Mouse (Mus musculus) cerebellum, adult 11-12 months (tissue): ENCODE results near the gene Ccdc155.
A peak's percentile ranks its signal among the peaks of the same experiment; 100 is the strongest.

Experiments
- DNase-seq: peaks from one replicate; pipeline ENCODE4 v3.0.0; 2022

The Ccdc155 gene

DNA sequence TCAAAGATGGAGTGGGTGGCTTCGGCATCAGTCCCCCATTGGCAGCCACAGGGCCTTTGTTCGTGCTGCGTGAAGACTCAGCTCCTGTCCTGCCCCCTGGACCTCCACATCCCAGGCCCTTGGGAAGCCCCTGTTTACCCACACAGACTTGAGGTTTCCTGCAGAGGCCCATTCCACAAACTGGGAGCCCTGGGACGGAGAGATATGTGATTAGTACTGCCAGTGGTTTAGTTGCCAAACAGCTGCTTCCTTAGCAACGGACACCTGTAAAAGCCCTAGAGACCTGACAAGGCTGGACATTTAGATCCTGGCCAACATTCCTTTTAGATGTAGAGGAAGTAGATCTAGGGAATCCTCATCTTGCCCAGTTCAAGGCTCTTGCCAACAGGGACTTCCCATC lies 62.8 kb downstream of the Ccdc155 start:
- peak; percentile 9 for DNase-seq

DNA sequence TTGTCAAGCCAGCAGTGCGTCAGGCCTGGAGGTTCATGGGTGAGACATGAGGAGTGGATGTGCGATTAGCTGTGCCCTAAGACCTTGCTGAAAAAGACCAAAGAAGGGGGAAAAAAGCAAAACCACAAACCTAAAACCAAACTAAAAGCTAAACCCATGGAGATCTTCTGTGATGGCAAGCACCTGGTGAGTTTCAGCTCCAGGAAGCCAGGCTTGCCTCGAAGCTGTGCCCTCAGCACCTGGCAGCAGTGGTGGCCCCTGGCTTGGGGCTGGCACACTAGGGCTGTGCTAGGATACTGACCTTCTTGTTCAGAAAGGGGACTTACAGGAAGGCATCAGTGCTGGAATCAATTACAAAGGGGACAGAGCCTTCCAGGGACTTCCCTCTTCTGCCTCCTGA lies 63.4 kb downstream of the Ccdc155 start:
- no peak for DNase-seq

DNA sequence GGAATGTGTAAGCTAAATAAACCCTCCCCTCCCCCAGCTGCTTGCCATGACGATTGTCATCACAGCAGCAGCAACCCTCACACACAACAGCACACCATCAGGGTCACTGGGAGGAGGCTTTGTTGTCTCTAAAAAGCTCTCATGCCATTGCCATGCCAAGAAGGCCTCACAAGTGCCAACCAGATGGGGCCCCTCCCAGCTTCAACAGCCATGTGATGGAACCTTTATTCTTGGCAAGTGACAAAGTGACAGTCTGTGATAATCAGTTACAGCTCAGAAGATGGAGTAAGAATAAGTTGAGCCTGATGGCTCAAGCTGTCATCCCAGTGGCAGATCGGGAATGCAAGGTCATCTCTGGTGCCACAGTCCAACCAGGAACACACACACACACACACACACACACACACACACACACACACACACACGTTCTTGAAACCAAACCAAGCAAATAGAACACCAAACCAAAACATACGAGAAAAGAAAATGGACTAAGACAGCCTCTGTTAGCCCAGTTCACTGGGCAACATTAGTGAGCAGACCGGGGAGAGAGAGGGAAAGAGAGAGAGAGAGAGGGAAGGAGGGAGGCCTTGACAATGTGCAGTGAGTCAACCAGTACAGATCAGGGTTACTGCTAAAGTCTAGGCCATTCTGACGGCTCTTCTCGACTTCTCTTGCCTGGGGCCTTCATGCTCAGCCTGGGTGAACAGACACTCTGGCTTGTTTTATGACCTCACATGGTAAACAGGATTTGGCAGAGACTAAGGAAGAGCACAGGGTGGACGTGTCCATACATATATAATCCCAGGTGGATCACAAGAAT lies 64.6 kb downstream of the Ccdc155 start:
- no peak for DNase-seq

DNA sequence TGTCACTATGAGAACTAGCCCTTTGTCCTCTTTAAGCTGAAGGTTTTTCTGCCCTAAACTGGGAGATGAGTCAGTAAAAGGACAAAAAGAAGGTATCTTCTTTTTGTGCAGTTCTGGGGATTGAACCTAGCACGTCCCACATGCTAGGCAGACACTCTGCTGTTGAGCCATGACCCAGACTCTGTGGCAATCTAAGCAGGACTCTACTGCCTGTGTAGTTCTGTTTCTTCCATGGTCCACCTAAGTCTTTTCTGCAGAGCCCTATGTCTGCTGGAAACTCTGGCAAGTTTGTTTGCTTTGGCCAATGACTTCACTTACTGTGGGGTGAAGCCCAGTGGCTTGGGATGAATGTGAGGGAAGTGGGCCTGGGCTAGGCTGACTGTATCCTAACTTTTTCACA lies 66.3 kb downstream of the Ccdc155 start:
- no peak for DNase-seq

DNA sequence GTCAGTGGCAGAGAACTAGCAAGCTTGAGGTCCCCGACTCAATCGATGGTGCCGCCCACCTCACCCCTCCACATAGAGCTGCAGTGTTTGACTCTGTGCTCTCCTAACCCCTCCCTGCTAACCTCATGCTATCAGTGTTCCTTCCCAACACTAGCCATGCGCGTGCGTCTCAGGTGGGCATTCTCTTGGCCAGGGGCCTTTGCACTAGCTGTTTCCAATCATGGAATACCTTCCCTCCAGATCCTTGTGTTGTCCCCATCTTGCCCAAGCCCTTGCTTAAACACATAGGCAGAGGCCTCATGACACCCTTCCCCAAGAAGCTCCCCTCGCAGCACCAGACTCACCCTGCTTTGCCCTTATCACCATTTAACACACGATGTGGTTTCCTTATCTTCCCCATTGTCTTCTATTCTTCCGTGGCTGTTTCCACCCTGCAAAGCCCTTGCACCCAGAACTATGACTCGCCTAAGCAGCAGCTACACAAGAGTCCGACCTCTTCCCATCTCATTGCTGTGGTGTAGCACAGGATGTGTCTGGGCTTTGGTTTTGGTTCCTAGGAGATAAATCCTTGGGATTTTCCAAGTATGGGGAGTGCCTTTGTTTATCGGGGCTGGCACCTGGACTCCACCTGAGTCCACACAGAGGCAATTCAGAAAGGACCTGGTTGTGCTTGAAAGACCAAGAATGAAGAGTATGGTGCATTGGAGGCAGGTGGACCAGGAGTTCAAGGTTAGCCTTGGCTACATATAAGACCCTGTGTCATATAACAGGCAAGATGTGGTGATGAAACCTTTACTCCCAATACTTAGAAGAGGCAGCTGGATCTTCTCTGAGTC lies 67.3 kb downstream of the Ccdc155 start:
- DNase-seq = peak; percentile 32

DNA sequence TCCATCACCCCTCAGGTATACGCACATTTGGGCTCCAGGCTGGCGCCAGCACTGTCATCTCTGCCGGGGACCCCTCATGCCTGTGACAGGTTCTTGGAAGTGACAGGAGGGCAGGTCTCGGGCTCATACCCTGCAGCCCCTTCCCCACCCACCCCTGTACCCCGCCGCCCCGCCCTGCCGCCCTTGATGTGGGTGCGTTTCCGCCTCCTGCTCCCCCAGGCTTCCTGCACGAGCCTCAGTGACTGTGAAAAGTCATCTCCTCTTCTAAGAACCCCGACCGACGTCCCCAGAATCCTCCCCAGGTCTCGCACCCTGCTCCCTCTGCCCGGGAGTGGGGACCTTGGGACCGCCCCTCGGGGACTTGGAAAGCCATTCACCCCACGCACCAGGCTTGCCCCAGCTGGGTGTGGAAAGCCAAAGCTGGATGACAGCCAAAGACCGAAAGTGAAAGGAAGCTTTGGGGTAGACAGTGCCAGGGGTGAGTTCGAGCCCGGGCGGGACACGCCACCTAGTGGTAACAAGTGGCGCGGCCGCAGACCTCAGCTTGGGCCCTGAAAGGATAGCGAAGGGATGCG lies 68.6 kb downstream of the Ccdc155 start, which contains the start of the genes Gm45713 and Flt3l:
Gene Gm45713 (minus strand): TSS at position 239 of the 575 bp plus-strand sequence.
Gene Flt3l (minus strand): TSS at position 440 of the 575 bp plus-strand sequence.
- peak; percentile 89 for DNase-seq

DNA sequence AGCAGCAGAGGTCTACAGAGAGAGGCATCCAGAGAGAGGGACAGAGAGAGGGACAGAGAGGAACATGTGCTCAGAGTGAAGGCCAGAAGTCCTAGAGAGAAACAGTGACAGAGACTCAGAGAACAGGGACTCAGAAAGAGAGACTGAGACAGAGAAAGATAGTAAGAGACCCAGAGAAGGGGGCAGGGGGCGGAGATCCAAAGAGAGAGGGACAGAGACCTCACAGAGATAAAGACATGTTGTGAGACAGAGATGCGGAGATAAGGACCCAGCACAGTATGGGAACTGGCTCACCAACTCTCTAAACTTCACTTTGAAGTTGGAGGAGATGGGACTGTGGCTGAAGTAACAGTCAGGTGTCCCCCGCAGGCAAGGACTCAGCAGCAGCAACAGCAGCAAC lies 69.3 kb downstream of the Ccdc155 start:
- DNase-seq = no peak

DNA sequence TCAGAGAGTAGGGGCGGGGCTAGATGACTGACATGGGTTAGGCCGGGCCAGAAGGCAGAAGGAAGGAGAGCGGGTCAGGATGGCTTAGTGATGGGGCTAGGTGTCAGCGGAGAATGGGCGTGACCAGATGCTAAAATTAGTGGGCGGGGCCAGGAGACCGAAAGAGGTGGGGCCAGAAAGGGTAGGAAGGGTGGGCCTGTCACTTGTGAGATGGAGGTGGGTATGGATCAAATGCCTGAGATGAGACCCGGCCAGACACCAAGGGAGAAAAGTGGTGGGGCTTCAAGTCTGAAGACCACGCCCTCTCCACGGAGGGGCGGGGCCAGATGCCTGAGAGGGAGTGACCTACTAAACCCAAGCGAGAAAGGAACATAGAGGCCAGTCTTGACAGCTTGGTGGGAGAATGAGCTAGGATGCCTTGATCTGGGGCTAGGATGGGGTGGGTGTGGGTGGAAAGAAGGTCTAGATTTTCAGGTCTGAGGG lies 70.1 kb downstream of the Ccdc155 start:
- peak; percentile 49 for DNase-seq
